Mouse (Mus musculus) midbrain, embryonic 13.5 days (tissue): ENCODE measurements around the gene Siae. TPM values are rescaled to one million over a fixed set of nuclear protein-coding genes. Genes with fewer than 3 reads are reported as not detected.

Experiments used
- ATAC-seq: fragments of 200-750 bp; cut with Nextera tagmentation; 2 replicates; pipeline ENCODE4 v1.8.0; 2017; ENCODE audit warnings: mild to moderate bottlenecking, moderate TSS enrichment, moderate library complexity
- H3K27ac ChIP-seq: fragments of 300-500 bp; sonication (generic); 2 replicates; pipeline ENCODE4 v1.5.1; 2015; ENCODE audit warnings: inconsistent platforms, mild to moderate bottlenecking, moderate library complexity
- H3K27me3 ChIP-seq: fragments of 300-500 bp; sonication (generic); 2 replicates; pipeline ENCODE4 v1.6.1; 2015; ENCODE audit warnings: mild to moderate bottlenecking, inconsistent platforms
- H3K36me3 ChIP-seq: fragments of 300-500 bp; sonication (generic); 2 replicates; pipeline ENCODE4 v1.6.1; 2015; ENCODE audit warnings: mild to moderate bottlenecking, inconsistent platforms
- H3K4me1 ChIP-seq: fragments of 300-500 bp; sonication (generic); replicated peaks from 2 replicates; pipeline ENCODE4 v1.6.1; 2015; ENCODE audit warnings: inconsistent platforms
- H3K4me2 ChIP-seq: fragments of 300-500 bp; sonication (generic); replicated peaks from 2 replicates; pipeline ENCODE4 v1.6.1; 2015; ENCODE audit warnings: moderate library complexity, mild to moderate bottlenecking, inconsistent platforms
- H3K4me3 ChIP-seq: fragments of 300-500 bp; sonication (generic); replicated peaks from 2 replicates; pipeline ENCODE4 v1.5.1; 2015; ENCODE audit warnings: mild to moderate bottlenecking, inconsistent platforms
- H3K9ac ChIP-seq: fragments of 300-500 bp; sonication (generic); replicated peaks from 2 replicates; pipeline ENCODE4 v1.6.1; 2015; ENCODE audit warnings: mild to moderate bottlenecking, inconsistent platforms
- H3K9me3 ChIP-seq: fragments of 300-500 bp; sonication (generic); 2 replicates; pipeline ENCODE4 v1.6.1; 2016; ENCODE audit warnings: mild to moderate bottlenecking, inconsistent platforms
- whole genome bisulfite sequencing: fragments of 180-500 bp; shearing (Covaris S2); methylation state at CpG from one replicate; pipeline ENCODE4 v1.1.7; 2015; 5-methylcytosine and 5-hydroxymethylcytosine counted together
- polyA plus RNA-seq: library from polyadenylated mRNA; unstranded; fragments of >200 nt; fragmentation: Nextera tagmentation; extraction: Ambion mirVana; gene quantifications from 2 replicates; pipeline ENCODE4 v1.2.1, GENCODE M21; 2015

Siae gene
- polyA plus RNA-seq, 1 experiment from 2014 or later: 9.2 TPM

GRCm38 (mm10) chr9:37669115-37669514 is 113.6 kb downstream of the Siae start, which contains the start of gene Panx3:
Gene Panx3 (minus strand): TSS chr9:37669235.
- no peaks in the 10 kb centered on the region for H3K9me3 ChIP-seq
- H3K27ac ChIP-seq: no peak within 1 kb of the TSS
- no peak within 1 kb of the TSS for H3K4me3 ChIP-seq
- no peak within 1 kb of the TSS for H3K9ac ChIP-seq
- H3K36me3 ChIP-seq: no peaks in the 10 kb centered on the region
- H3K4me1 ChIP-seq: no peaks in the 10 kb centered on the region
- H3K4me2 ChIP-seq: no peak within 1 kb of the TSS
- H3K27me3 ChIP-seq: no peaks in the 10 kb centered on the region
- 72% methylated on average over 6 of the region's 6 CpGs for WGBS
- ATAC-seq: no peak

GRCm38 (mm10) chr9:37669678-37670077 is 114.2 kb downstream of the Siae start:
- 83% methylated on average over 4 of the region's 4 CpGs for WGBS
- Histone ChIP-seq H3K9me3 (no peaks in the 10 kb centered on the region), H3K4me3 (no peak overlapping the region), H3K4me2 (no peak overlapping the region), H3K36me3 (no peaks in the 10 kb centered on the region), H3K27ac (no peak overlapping the region), H3K27me3 (no peaks in the 10 kb centered on the region), H3K9ac (no peak overlapping the region), H3K4me1 (no peaks in the 10 kb centered on the region)
- ATAC-seq: no peak

DNA sequence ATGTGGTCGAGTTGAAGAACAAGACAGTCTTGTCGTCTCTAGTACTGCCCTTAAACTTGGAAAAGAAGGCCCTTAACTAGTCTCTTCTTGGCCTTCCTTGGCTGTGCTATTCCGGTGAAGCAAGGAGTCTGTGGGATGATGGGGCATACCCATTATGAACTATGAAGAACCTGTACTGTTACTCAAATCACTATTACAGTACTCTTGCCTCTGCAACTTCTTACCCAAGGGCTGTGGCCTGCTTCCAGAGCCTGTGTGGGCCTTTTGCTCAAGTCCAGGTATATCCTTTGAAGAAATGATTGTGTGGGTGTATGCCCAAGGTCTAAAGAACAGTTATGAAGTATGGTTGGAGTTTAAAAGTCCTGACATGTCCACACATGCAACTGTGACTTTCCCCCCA is 114.8 kb downstream of the Siae start:
- ATAC-seq: no peak
- H3K4me1 ChIP-seq: no peaks in the 10 kb centered on the region
- H3K9ac ChIP-seq: no peak overlapping the region
- H3K4me3 ChIP-seq: no peak overlapping the region
- H3K27ac ChIP-seq: no peak overlapping the region
- H3K4me2 ChIP-seq: no peak overlapping the region
- no peaks in the 10 kb centered on the region for H3K27me3 ChIP-seq
- WGBS: 91% methylated on average over 3 of the region's 3 CpGs
- H3K36me3 ChIP-seq: no peaks in the 10 kb centered on the region
- H3K9me3 ChIP-seq: no peaks in the 10 kb centered on the region

- no peak overlapping the region for H3K9ac ChIP-seq
- H3K4me3 ChIP-seq: no peak overlapping the region
- WGBS: 89% methylated on average over 4 of the region's 4 CpGs
- no peaks in the 10 kb centered on the region for H3K36me3 ChIP-seq
- no peaks in the 10 kb centered on the region for H3K4me1 ChIP-seq
- H3K9me3 ChIP-seq: no peaks in the 10 kb centered on the region
- H3K27me3 ChIP-seq: no peaks in the 10 kb centered on the region
- no peak overlapping the region for H3K4me2 ChIP-seq
- no peak for ATAC-seq
- H3K27ac ChIP-seq: no peak overlapping the region
Measured at GRCm38 (mm10) chr9:37675287-37675686, 119.8 kb downstream of the Siae start.

DNA sequence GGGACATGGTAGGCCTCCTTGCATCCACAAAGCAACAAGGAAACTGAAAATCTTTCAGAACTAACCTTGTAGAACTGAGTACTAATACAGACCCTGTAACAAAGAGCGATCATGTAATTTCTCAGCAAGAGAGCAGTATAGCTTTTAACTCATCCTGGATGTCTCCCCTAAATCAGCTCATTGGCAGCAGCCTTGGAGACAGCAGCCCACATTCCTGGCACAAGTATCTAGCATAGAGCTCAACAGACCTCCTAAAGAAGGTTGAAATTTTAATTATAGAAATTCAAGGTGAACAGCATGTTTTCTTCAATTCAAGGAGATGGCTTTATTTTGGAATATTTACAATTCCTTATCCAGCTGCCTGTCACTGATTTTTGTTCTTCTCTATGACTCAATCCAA is 125.6 kb downstream of the Siae start:
- Histone ChIP-seq H3K36me3 (no peaks in the 10 kb centered on the region), H3K27ac (no peak overlapping the region), H3K9ac (no peak overlapping the region), H3K4me1 (no peaks in the 10 kb centered on the region), H3K27me3 (no peaks in the 10 kb centered on the region), H3K9me3 (no peaks in the 10 kb centered on the region), H3K4me2 (no peak overlapping the region), H3K4me3 (no peak overlapping the region)
- WGBS: 87% methylated on average over 1 of the region's 1 CpGs
- ATAC-seq: no peak

DNA sequence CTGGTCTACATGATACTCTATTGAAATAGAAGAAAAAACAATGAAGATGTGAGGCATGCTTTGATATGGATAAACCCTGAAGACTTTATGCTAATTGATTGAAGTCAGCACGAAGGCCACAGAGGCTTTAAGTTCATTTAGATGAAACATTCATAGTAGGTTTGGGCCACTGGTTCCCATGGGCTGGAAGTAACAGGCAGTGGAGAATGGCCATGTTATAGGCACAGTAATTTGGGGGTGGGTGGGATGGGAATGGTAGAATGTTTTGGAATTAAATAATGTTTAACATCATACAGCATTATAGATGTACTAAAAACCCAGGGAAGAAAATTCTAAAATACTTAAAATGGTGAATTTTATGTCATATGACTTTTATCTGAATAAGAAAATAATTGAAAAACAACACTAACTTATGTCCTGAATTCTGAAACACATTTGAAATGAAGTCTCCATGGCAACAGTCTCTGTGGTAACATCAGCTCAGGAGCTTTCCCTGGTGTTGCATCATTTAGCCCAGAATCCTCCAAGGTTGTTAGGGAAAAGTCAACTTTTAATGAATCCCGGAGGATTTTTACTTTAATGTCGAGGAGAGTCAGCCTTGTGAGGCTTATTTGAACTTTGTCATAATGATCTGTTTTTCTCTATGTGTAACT is 131.9 kb downstream of the Siae start:
- WGBS: 64% methylated on average over 3 of the region's 3 CpGs
- Histone ChIP-seq H3K4me1 (no peaks in the 10 kb centered on the region), H3K4me2 (no peak overlapping the region), H3K27me3 (no peaks in the 10 kb centered on the region), H3K36me3 (no peaks in the 10 kb centered on the region), H3K9ac (no peak overlapping the region), H3K4me3 (no peak overlapping the region), H3K9me3 (no peaks in the 10 kb centered on the region), H3K27ac (no peak overlapping the region)
- no peak for ATAC-seq

DNA sequence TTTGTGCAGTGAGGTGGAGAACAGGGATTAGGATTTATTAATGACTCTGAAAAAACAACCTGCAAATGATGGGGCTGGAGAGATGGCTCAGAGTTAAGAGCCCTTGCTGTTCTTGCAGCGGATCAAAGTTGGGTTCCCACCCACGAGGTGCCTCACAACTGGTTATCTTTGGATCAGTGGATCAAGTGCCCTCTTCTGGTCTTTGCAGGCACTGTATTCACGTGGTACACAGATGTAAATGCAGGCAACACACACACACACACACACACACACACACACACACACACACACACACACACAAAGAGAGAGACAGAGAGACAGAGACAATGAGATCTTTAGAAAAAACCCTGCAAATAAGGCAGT is 132.4 kb downstream of the Siae start:
- no peaks in the 10 kb centered on the region for H3K36me3 ChIP-seq
- no peaks in the 10 kb centered on the region for H3K9me3 ChIP-seq
- 22% methylated on average over 3 of the region's 3 CpGs for WGBS
- no peak overlapping the region for H3K9ac ChIP-seq
- H3K4me2 ChIP-seq: no peak overlapping the region
- H3K27me3 ChIP-seq: no peaks in the 10 kb centered on the region
- ATAC-seq: no peak
- no peak overlapping the region for H3K27ac ChIP-seq
- H3K4me1 ChIP-seq: no peaks in the 10 kb centered on the region
- H3K4me3 ChIP-seq: no peak overlapping the region

DNA sequence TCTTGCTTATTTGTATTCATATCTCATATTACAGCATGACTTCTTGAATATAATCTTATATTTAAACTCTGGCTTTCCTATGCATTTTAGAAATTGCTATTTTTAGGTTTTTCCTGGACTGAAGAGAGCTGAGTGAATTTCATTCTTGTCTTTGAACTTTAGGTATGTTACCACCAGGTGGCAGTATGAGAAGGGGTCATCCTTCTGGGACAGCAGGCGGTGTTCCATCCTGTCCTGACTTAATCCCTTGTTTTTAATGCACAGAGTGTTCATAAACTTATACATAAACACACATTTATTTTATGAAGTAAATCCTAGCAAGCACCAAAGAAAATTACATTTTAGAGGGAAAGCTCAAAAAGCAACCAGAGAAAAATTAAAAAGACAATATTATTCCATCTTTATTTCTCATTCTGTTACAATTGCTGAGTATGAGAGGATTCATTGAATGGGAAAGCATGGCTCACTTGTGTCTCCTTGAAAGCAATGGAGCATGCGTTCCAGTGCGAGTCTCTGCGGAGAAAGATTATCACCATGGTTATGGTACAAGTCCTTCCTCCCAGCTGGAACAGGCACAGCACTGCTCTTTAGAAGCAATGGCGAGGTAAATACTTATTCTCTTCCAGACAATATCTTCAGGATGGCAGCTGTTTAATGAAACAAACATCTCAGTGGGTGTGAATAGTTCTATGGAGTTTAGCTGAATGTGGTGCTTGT is 134.6 kb downstream of the Siae start:
- H3K4me1 ChIP-seq: no peaks in the 10 kb centered on the region
- H3K36me3 ChIP-seq: no peaks in the 10 kb centered on the region
- no peak overlapping the region for H3K4me2 ChIP-seq
- WGBS: 15% methylated on average over 5 of the region's 5 CpGs
- H3K27me3 ChIP-seq: no peaks in the 10 kb centered on the region
- no peak overlapping the region for H3K9ac ChIP-seq
- ATAC-seq: peak; percentile 79
- no peak overlapping the region for H3K4me3 ChIP-seq
- no peaks in the 10 kb centered on the region for H3K9me3 ChIP-seq
- no peak overlapping the region for H3K27ac ChIP-seq

Other genes starting within 250 kb of the Siae start
- gene Ccdc15, start 207.3 kb upstream of the Siae start, polyA plus RNA-seq: 10.8 and 10.9 TPM in 2 replicates
- gene Hepacam, start 188.3 kb upstream of the Siae start, polyA plus RNA-seq: 2.2 and 2.5 TPM in 2 replicates
- 4.0 and 4.9 TPM in 2 replicates for gene Robo4, start 153.8 kb upstream of the Siae start, polyA plus RNA-seq
- 20.5 and 22.4 TPM in 2 replicates for gene Robo3, start 122.5 kb upstream of the Siae start, polyA plus RNA-seq
- 36.5 and 39.5 TPM in 2 replicates for gene Msantd2, start 66.4 kb upstream of the Siae start, polyA plus RNA-seq
- gene Esam, start 27.6 kb upstream of the Siae start, polyA plus RNA-seq: 33.5 and 34.5 TPM in 2 replicates
- gene Vsig2, start 16.4 kb upstream of the Siae start, polyA plus RNA-seq: 0.37 and 0.42 TPM in 2 replicates
- gene Nrgn, start 2.8 kb upstream of the Siae start, polyA plus RNA-seq: 3.4 and 3.7 TPM in 2 replicates
- gene Spa17, start 58.0 kb downstream of the Siae start, polyA plus RNA-seq: 10.7 and 13.6 TPM in 2 replicates
- gene Tbrg1, start 101.6 kb downstream of the Siae start, polyA plus RNA-seq: 85.8 and 89.4 TPM in 2 replicates
- gene Panx3, start 113.5 kb downstream of the Siae start, polyA plus RNA-seq: not detected in 2 replicates
- not detected in 2 replicates for gene Olfr160, start 160.6 kb downstream of the Siae start, polyA plus RNA-seq
- gene Olfr874, start 189.4 kb downstream of the Siae start, polyA plus RNA-seq: not detected in 2 replicates
- not detected in 2 replicates for gene Olfr875, start 216.2 kb downstream of the Siae start, polyA plus RNA-seq
- not detected in 2 replicates for gene Olfr876, start 247.3 kb downstream of the Siae start, polyA plus RNA-seq